Mouse (Mus musculus) left cerebral cortex, adult 9 months (tissue): ENCODE measurements around the gene Irs2.

Experiments
- DNase-seq, 2 experiments: peaks; one replicate each; pipeline ENCODE4 v3.0.0; 2022; ENCODE audit warnings: low spot score in 2 of 2

Gene Irs2

GRCm38 (mm10) chr8:11008379-11008775 is at the start of gene Irs2:
Gene Irs2 (minus strand): TSS chr8:11008458.
- no peak for DNase-seq

- no peak for DNase-seq
These were observed 48.4 kb upstream of the Irs2 start for GRCm38 (mm10) chr8:11056665-11057064.

- no peak for DNase-seq
These were observed 47.9 kb upstream of the Irs2 start for GRCm38 (mm10) chr8:11056175-11056563.

GRCm38 (mm10) chr8:11055557-11056174 is 47.4 kb upstream of the Irs2 start:
- DNase-seq: no peak

- no peak for DNase-seq
These were observed 41.6 kb upstream of the Irs2 start for GRCm38 (mm10) chr8:11049835-11050234.

- DNase-seq: no peak
These were observed 39.6 kb upstream of the Irs2 start for GRCm38 (mm10) chr8:11047812-11048211.

GRCm38 (mm10) chr8:11044660-11045059 is 36.4 kb upstream of the Irs2 start:
- no peak for DNase-seq

GRCm38 (mm10) chr8:11043591-11043990 is 35.3 kb upstream of the Irs2 start:
- no peak for DNase-seq

GRCm38 (mm10) chr8:11042872-11043587 is 34.8 kb upstream of the Irs2 start:
- DNase-seq: no peak

GRCm38 (mm10) chr8:11040088-11040487 is 31.8 kb upstream of the Irs2 start:
- DNase-seq: no peak

GRCm38 (mm10) chr8:11038788-11039187 is 30.5 kb upstream of the Irs2 start:
- DNase-seq: no peak

GRCm38 (mm10) chr8:11038367-11038766 is 30.1 kb upstream of the Irs2 start:
- no peak for DNase-seq

GRCm38 (mm10) chr8:11036790-11037189 is 28.5 kb upstream of the Irs2 start:
- no peak for DNase-seq

GRCm38 (mm10) chr8:11035628-11036416 is 27.6 kb upstream of the Irs2 start:
- no peak for DNase-seq

GRCm38 (mm10) chr8:11024871-11025270 is 16.6 kb upstream of the Irs2 start:
- no peak for DNase-seq

- DNase-seq: no peak
These were observed 12.8 kb upstream of the Irs2 start for GRCm38 (mm10) chr8:11020949-11021572.

- no peak for DNase-seq
These were observed 7.4 kb upstream of the Irs2 start for GRCm38 (mm10) chr8:11015622-11016021.

GRCm38 (mm10) chr8:11013258-11013657 is 5.0 kb upstream of the Irs2 start:
- peak in 1 of 2 experiments; percentile 72 for DNase-seq

- no peak for DNase-seq
These were observed 3.7 kb upstream of the Irs2 start for GRCm38 (mm10) chr8:11011787-11012485.

GRCm38 (mm10) chr8:11010913-11011605 is 2.8 kb upstream of the Irs2 start:
- DNase-seq: no peak

GRCm38 (mm10) chr8:11010398-11010797 is 2.1 kb upstream of the Irs2 start:
- no peak for DNase-seq
